Mouse (Mus musculus) monocyte, adult 59 days (primary cell): ENCODE results near the gene Ptbp1. TPM values are rescaled to one million over a fixed set of nuclear protein-coding genes. Genes with fewer than 3 reads are reported as not detected.

Source experiments
- total RNA-seq, 2 experiments: library from RNA; stranded (reverse); gene quantifications; one replicate each; pipeline ENCODE4 v1.2.4; 2023

Gene Ptbp1
- total RNA-seq = 100 to 1,000 TPM; 308 to 311 TPM

GRCm38 (mm10) chr10:79853860-79854795, at the start of gene Ptbp1:
Ptbp1 (plus strand) TSS chr10:79854427.

GRCm38 (mm10) chr10:79820782-79821181, 33.4 kb upstream of the Ptbp1 start, which contains the start of gene Misp:
Misp (plus strand) TSS chr10:79820989.

GRCm38 (mm10) chr10:79874290-79874862, 20.1 kb downstream of the Ptbp1 start, which contains the start of the genes Prtn3 and Plppr3:
Prtn3 (plus strand) TSS chr10:79874476.
Plppr3 (minus strand) TSS chr10:79874634.

GRCm38 (mm10) chr10:79886054-79886453, 31.8 kb downstream of the Ptbp1 start, which contains the start of gene Elane:
Elane (plus strand) TSS chr10:79886247.

GRCm38 (mm10) chr10:79890670-79891069, 36.4 kb downstream of the Ptbp1 start, which contains the start of gene Cfd:
Cfd (plus strand) TSS chr10:79890853.

GRCm38 (mm10) chr10:79908167-79909091, 54.2 kb downstream of the Ptbp1 start, which contains the start of gene Med16:
Med16 (minus strand) TSS chr10:79908923.

GRCm38 (mm10) chr10:79910556-79910955, 56.3 kb downstream of the Ptbp1 start, which contains the start of gene Gm26602:
Gm26602 (plus strand) TSS chr10:79910856.

Other genes with a start within 250 kb of the Ptbp1 start
- gene C2cd4c, start 240.4 kb upstream of the Ptbp1 start, total RNA-seq = not detected
- gene Shc2, start 216.5 kb upstream of the Ptbp1 start, total RNA-seq = not detected
- not detected for gene Odf3l2, start 208.7 kb upstream of the Ptbp1 start, total RNA-seq
- not detected for gene Madcam1, start 189.9 kb upstream of the Ptbp1 start, total RNA-seq
- 10 to 100 TPM; 29.6 to 35.8 TPM for gene Tpgs1, start 185.1 kb upstream of the Ptbp1 start, total RNA-seq
- gene Cdc34, start 172.2 kb upstream of the Ptbp1 start, total RNA-seq = 10 to 100 TPM; 64.7 to 68.6 TPM
- gene Gzmm, start 165.4 kb upstream of the Ptbp1 start, total RNA-seq = 1 to 10 TPM; 2.3 to 2.7 TPM
- 100 to 1,000 TPM; 153 to 156 TPM for gene Bsg, start 149.9 kb upstream of the Ptbp1 start, total RNA-seq
- under 1 TPM in 1 of 2 experiments, not detected in 1; 0.16 TPM for gene Hcn2, start 137.8 kb upstream of the Ptbp1 start, total RNA-seq
- 10 to 100 TPM; 29.0 to 32.2 TPM for gene Polrmt, start 107.8 kb upstream of the Ptbp1 start, total RNA-seq
- not detected for gene Fgf22, start 99.4 kb upstream of the Ptbp1 start, total RNA-seq
- 10 to 100 TPM; 42.3 to 43.1 TPM for gene Rnf126, start 87.5 kb upstream of the Ptbp1 start, total RNA-seq
- 1 to 10 TPM; 1.2 to 2.2 TPM for gene Fstl3, start 77.2 kb upstream of the Ptbp1 start, total RNA-seq
- gene Prss57, start 63.5 kb upstream of the Ptbp1 start, total RNA-seq = not detected
- gene Palm, start 60.9 kb upstream of the Ptbp1 start, total RNA-seq = 10 to 100 TPM; 70.2 to 73.6 TPM
- gene Misp, start 33.4 kb upstream of the Ptbp1 start, total RNA-seq = under 1 TPM in 1 of 2 experiments, not detected in 1; 0.49 TPM
- gene Prtn3, start 20.0 kb downstream of the Ptbp1 start, total RNA-seq = 10 to 100 TPM in 1 of 2 experiments, 1 to 10 TPM in 1; 4.9 to 13.3 TPM
- gene Plppr3, start 20.2 kb downstream of the Ptbp1 start, total RNA-seq = 1 to 10 TPM; 1.5 to 5.6 TPM
- gene Elane, start 31.8 kb downstream of the Ptbp1 start, total RNA-seq = 1 to 10 TPM; 1.4 to 1.7 TPM
- not detected for gene Cfd, start 36.4 kb downstream of the Ptbp1 start, total RNA-seq
- gene Med16, start 54.5 kb downstream of the Ptbp1 start, total RNA-seq = 10 to 100 TPM; 33.8 to 45.6 TPM
- gene Gm26602, start 56.4 kb downstream of the Ptbp1 start, total RNA-seq = not detected
- gene Kiss1r, start 62.5 kb downstream of the Ptbp1 start, total RNA-seq = 1 to 10 TPM; 1.1 to 1.5 TPM
- 100 to 1,000 TPM; 103 to 108 TPM for gene R3hdm4, start 66.8 kb downstream of the Ptbp1 start, total RNA-seq
- gene Arid3a, start 72.6 kb downstream of the Ptbp1 start, total RNA-seq = 10 to 100 TPM; 72.0 to 93.0 TPM
- 10 to 100 TPM; 14.9 to 15.3 TPM for gene Wdr18, start 105.7 kb downstream of the Ptbp1 start, total RNA-seq
- gene Grin3b, start 116.3 kb downstream of the Ptbp1 start, total RNA-seq = not detected
- gene Tmem259, start 129.9 kb downstream of the Ptbp1 start, total RNA-seq = 100 to 1,000 TPM; 159 to 170 TPM
- 100 to 1,000 TPM; 264 to 285 TPM for gene Cnn2, start 134.2 kb downstream of the Ptbp1 start, total RNA-seq
- gene Abca7, start 142.1 kb downstream of the Ptbp1 start, total RNA-seq = 100 to 1,000 TPM; 123 to 126 TPM
- 100 to 1,000 TPM; 445 to 469 TPM for gene Arhgap45, start 162.2 kb downstream of the Ptbp1 start, total RNA-seq
- 10 to 100 TPM; 70.3 to 88.5 TPM for gene Polr2e, start 185.4 kb downstream of the Ptbp1 start, total RNA-seq
- gene Gpx4, start 192.7 kb downstream of the Ptbp1 start, total RNA-seq = 100 to 1,000 TPM; 295 to 325 TPM